Mouse (Mus musculus): Measurements from ENCODE around the gene Spaca7.
"Not testable (repeated sequence)": the region's sequence is repeated elsewhere in the genome, so short reads cannot be mapped to it uniquely, and the experiment has no call there.

Spaca7 gene

DNA sequence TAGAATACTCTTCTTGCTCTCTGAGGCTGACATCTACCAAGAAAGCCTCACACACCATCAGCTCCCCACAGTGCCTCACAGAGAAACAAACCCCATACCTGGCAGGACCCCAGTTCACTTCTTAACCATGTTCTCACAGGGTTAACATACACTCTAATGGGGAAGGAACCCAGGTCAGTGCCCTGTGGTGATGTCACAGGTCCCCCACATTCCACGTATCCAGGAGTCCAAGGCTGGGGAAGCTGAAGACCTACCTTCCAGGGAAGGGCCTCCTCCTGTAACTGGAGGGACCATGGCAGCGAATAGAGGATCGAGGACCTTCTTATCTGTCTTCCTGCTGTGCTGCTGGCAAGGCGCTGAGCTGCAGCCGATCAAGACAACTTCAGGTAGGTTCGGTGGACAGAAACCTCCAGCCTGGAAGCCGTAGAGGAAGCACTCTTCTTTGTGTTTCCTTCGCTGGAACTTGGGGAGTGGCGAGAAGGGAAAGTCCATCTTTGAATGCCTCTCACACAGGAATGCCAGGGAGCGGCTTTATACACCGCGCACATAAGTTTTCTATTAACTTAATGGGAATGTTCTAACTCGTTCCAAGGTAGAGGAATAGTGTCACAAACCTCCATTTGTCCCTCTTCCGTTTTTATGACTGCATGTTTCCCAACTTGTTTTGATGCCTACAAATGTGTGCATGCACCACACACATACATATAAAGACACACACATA is at the start of gene Spaca7:
Spaca7 (plus strand) TSS at position 216 of the 721 bp plus-strand sequence.
- no peak for DNase-seq

DNA sequence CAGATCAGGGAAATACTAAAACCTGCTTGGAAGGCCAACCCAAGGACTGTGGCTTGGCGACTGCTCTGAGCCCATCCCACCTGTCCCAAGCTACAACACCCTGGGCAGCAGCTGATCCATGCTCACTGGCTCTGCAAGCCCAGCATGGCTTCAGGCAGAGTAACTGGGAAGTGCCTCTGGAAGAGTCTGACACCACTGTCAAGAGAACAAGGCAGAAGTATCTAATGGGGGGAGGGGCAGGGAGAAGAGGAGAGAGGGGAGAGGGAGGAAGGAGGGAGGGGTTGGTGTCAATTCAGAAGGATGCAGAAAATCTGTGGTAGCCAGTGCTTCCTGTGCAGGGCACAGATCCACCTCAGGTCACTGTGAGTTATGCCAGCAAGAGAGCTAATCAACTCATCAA is 48.5 kb upstream of the Spaca7 start:
- DNase-seq = no peak

- no peak for DNase-seq
These were observed 44.2 kb upstream of the Spaca7 start for GRCm38 (mm10) chr8:12528659-12529058.

DNA sequence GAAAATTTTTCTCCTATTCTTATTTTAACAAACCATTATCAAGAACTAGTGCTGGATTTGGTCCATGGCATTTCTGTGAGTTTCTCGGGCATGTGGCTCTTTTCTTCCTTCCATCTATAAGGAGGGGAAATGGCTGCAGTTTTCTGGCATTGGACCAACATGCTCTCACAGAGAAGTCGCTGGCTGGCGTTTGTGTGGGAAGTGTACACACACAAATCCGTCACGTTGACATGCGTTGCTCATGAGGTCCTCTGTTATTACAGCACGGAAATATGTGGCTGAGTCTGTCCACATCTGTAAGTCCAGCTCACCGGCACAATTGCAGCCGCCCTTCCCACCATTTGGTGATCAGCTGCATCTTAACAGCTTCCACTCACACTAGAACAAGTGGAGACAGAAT is 37.2 kb upstream of the Spaca7 start:
- DNase-seq = no peak

- DNase-seq = no peak
These were observed 36.5 kb upstream of the Spaca7 start for GRCm38 (mm10) chr8:12536306-12536705.

GRCm38 (mm10) chr8:12545236-12545635 is 27.6 kb upstream of the Spaca7 start:
- DNase-seq = no peak

- no peak for DNase-seq
These were observed 27.2 kb upstream of the Spaca7 start for GRCm38 (mm10) chr8:12545671-12546070.

DNA sequence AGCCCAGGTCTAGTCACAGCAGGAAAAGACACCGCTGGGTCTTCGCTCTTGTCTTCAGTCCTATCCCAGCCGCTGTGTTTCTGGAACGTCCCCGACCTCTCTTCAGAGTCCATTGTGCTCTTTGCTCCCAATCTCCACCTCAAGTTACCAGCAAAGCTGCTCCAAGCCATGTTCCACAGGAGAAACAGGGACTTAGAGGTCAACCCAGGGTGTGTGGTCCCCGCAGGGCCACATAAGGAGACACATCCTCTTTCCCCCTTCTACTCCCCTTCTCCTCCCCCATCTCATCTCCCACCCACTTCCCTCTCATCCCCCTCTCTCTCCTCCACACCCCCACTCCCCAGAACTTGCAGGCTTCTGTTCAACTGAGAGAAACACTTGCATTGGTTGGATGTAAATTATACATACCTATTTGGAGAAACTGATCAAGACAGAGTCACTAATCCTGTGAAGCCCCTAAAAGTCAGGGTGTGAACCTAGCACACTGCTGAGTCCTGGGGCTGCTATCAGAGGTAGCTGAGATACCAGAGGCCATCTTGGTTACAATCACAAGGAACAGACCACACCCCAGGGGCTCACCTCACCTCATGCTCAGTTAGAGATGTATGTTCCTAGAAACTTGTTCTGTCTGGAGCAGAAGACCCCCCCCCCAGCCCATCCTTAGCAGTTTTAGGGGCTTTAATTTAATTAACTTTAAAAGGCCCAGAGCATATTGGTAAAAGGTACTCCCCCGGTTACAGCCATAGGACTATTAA is 25.2 kb upstream of the Spaca7 start:
- DNase-seq = no peak

GRCm38 (mm10) chr8:12548255-12548654 is 24.6 kb upstream of the Spaca7 start:
- no peak for DNase-seq

- no peak for DNase-seq
These were observed 24.1 kb upstream of the Spaca7 start for GRCm38 (mm10) chr8:12548680-12549079.

DNA sequence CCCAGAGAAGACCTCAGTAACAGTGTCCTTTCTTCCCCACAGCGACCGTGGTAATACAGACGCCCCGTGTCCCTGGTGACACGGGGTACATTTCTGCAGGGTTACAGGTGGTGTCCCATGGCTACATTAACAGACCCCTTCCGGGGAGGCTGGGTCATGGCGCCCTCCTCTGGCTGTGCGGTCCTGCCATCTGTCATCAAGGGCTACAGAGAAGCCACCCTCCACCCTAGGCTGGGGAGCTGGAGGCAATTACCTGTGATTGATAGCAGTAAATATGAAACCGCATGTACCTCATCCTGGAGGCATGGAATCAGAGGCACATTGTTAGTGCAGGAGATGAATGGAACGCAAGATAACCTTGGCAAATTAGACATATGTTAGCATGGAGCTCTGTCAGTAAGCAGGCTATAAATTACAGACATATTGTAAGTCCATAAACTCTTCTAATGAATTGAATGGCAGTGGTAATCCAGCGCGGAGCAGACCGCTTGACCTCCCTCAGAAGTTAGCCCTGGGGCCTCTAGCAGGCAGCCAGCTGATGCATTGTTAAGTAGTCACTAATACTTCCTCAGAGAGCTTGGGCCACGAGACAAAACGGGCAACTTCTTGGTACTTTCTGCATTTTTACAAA is 17.2 kb upstream of the Spaca7 start:
- DNase-seq = no peak

GRCm38 (mm10) chr8:12558786-12559185 is 14.0 kb upstream of the Spaca7 start:
- no peak for DNase-seq

DNA sequence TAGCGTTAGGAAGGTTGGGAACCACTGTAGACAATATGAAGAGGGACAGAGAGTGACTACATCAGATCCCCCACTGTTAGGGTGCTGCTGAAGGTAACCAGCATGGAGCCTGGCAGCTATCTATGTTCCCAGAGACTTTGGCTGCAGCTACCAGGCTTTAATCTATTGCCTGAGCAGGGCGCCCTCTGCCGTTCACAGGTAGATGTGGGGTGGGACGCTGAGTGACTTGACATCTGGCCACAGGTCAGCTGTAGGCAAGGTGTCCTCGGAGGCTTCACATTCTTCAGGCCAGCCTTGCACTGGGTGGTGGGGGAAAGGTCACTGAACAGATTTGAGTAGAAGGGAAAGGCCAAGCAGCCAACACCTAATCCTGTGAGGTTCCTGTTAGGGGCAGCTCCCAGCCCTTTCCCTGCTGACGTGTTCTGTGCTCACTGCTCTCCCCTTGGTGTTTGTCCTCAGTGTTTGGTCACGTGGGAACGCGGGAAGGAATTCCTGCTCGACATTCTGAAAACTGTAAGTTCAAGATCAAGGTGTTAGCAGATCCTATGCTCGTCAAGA is 11.3 kb upstream of the Spaca7 start:
- peak; percentile 47 to 50 for DNase-seq

DNA sequence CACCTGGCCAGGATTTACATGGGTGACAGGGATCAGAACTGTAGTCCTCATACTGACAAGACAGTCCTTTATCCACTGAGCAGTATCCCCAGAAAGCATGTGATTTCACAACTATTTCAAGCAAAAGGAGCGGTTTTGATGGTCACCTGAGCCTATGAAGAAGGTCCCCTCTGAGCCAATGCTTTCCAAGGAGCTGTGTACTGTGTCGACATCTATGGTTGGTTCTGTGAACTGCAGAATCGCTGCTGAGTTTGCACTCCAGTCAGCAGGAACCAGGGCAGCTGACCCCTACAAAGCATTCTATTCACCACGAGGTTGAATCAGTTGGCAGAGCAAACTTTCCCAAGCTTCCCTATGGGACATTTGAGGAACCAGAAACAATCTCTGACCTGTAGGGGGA is 8.5 kb upstream of the Spaca7 start:
- DNase-seq = no peak

- no peak for DNase-seq
These were observed 7.3 kb upstream of the Spaca7 start for GRCm38 (mm10) chr8:12565488-12565887.

GRCm38 (mm10) chr8:12566509-12566908 is 6.3 kb upstream of the Spaca7 start:
- no peak for DNase-seq

GRCm38 (mm10) chr8:12576003-12576402 is 3.2 kb downstream of the Spaca7 start:
- DNase-seq = no peak

GRCm38 (mm10) chr8:12576739-12577138 is 3.9 kb downstream of the Spaca7 start:
- no peak for DNase-seq

- DNase-seq = not testable (repeated sequence)
These were observed 6.6 kb downstream of the Spaca7 start for GRCm38 (mm10) chr8:12579339-12579999.

- no peak for DNase-seq
These were observed 11.0 kb downstream of the Spaca7 start for GRCm38 (mm10) chr8:12583785-12584184.

GRCm38 (mm10) chr8:12607223-12607622 is 34.4 kb downstream of the Spaca7 start:
- peak; percentile 75 to 77 for DNase-seq

- no peak for DNase-seq
These were observed 36.0 kb downstream of the Spaca7 start for GRCm38 (mm10) chr8:12608810-12609209.

All from B cell, adult 2 months (primary cell).